Mouse (Mus musculus): ENCODE measurements around the gene 2310011J03Rik.

- TF ChIP-seq CTCF (IDR thresholded peaks at IDR 0.05) = no peak
- no peak for TF ChIP-seq EP300 (IDR thresholded peaks at IDR 0.05)
Measured at GRCm38 (mm10) chr10:80363734-80364133, 43.4 kb upstream of the 2310011J03Rik start.
